Mouse (Mus musculus) embryonic facial prominence, embryonic 11.5 days (tissue): ENCODE measurements around the gene Ubiad1. TPM values are rescaled to one million over a fixed set of nuclear protein-coding genes. Genes with fewer than 3 reads are reported as not detected.

Experiments
- ATAC-seq: fragments of 200-750 bp; cut with Nextera tagmentation; replicated peaks from 2 replicates; pipeline ENCODE4 v1.8.0; 2017; ENCODE audit warnings: low read depth; ENCODE audit not compliant: insufficient number of reproducible peaks, low FRiP score, low TSS enrichment
- DNase-seq: peaks from one replicate; pipeline ENCODE4 v3.0.0-alpha.2; 2015; ENCODE audit warnings: low spot score
- H3K27ac ChIP-seq: fragments of 300-500 bp; sonication (generic); replicated peaks from 2 replicates; pipeline ENCODE4 v1.5.1; 2014; ENCODE audit warnings: mild to moderate bottlenecking, low read depth, low read length, control low read depth
- H3K27me3 ChIP-seq: fragments of 300-500 bp; sonication (generic); 2 replicates; pipeline ENCODE4 v1.6.1; 2014; ENCODE audit warnings: mild to moderate bottlenecking, low read length, moderate library complexity, mixed read lengths; ENCODE audit not compliant: control insufficient read depth, insufficient read depth
- H3K36me3 ChIP-seq: fragments of 300-500 bp; sonication (generic); replicated peaks from 2 replicates; pipeline ENCODE4 v1.6.1; 2014; ENCODE audit warnings: low read depth, mild to moderate bottlenecking, low read length, moderate library complexity, mixed read lengths; ENCODE audit not compliant: control insufficient read depth, insufficient read depth
- H3K4me1 ChIP-seq: fragments of 300-500 bp; sonication (generic); 2 replicates; pipeline ENCODE4 v1.6.1; 2014; ENCODE audit warnings: low read length, mixed read lengths; ENCODE audit not compliant: control insufficient read depth, insufficient read depth
- H3K4me2 ChIP-seq: fragments of 300-500 bp; sonication (generic); 2 replicates; pipeline ENCODE4 v1.6.1; 2014; ENCODE audit warnings: low read depth, mild to moderate bottlenecking, control low read depth, low read length, moderate library complexity
- H3K4me3 ChIP-seq: fragments of 300-500 bp; sonication (generic); 2 replicates; pipeline ENCODE4 v1.5.1; 2014; ENCODE audit warnings: low read depth, low read length, control low read depth
- H3K9ac ChIP-seq: fragments of 300-500 bp; sonication (generic); replicated peaks from 2 replicates; pipeline ENCODE4 v1.6.1; 2014; ENCODE audit warnings: mild to moderate bottlenecking, control low read depth, low read length
- H3K9me3 ChIP-seq: fragments of 300-500 bp; sonication (generic); replicated peaks from 2 replicates; pipeline ENCODE4 v1.6.1; 2016; ENCODE audit warnings: mild to moderate bottlenecking, low read length, inconsistent platforms, mixed read lengths; ENCODE audit not compliant: control insufficient read depth
- WGBS: fragments of 180-500 bp; shearing (Covaris S2); extraction: QIAGEN DNeasy Blood & Tissue Kit; methylation state at CpG from one replicate; pipeline ENCODE4 v1.1.7; 2014; 5-methylcytosine and 5-hydroxymethylcytosine counted together
- polyA plus RNA-seq: library from polyadenylated mRNA; unstranded; fragments of >200 nt; fragmentation: Nextera tagmentation; extraction: Ambion mirVana; gene quantifications from 2 replicates; pipeline ENCODE4 v1.2.1, GENCODE M21; 2014

Gene Ubiad1
- polyA plus RNA-seq, 1 experiment from 2014 or later, result 14.2 TPM

GRCm38 (mm10) chr4:148448179-148448852 is 3.7 kb upstream of the Ubiad1 start, which contains the start of gene Mtor:
TSS of gene Mtor (plus strand) at chr4:148448611.
- Histone ChIP-seq H3K4me3 (peak within 1 kb of the TSS; percentile 94), H3K4me1 (peaks cover 4% of the 10 kb centered on the region; the same call in 1 of the 2 replicates), H3K36me3 (peaks cover 2% of the 10 kb centered on the region; the same call in 1 of the 2 replicates), H3K9me3 (no peaks in the 10 kb centered on the region), H3K27ac (0 out of 2 replicates have a peak within 1 kb of the TSS, but pooled peaks have one; percentile 32), H3K9ac (peak within 1 kb of the TSS; percentile 87), H3K27me3 (no peaks in the 10 kb centered on the region), H3K4me2 (peak within 1 kb of the TSS; percentile 74)
- peak; percentile 98 for DNase-seq
- peak; percentile 95 for ATAC-seq
- WGBS, result under 1% methylated on average over 51 of the region's 56 CpGs

- Histone ChIP-seq H3K9ac (no peak overlapping the region), H3K4me2 (no peak overlapping the region), H3K4me1 (no peaks in the 10 kb centered on the region), H3K27ac (no peak overlapping the region), H3K27me3 (no peaks in the 10 kb centered on the region), H3K4me3 (no peak overlapping the region), H3K36me3 (no peaks in the 10 kb centered on the region), H3K9me3 (no peaks in the 10 kb centered on the region)
- no peak for DNase-seq
- WGBS, result 92% methylated on average over 7 of the region's 7 CpGs
- no peak for ATAC-seq
Observed at GRCm38 (mm10) chr4:148442598-148442997, 2.0 kb downstream of the Ubiad1 start.

- DNase-seq (no peak), ATAC-seq (no peak)
- no peak overlapping the region for H3K4me3 ChIP-seq
- H3K4me1 ChIP-seq, result no peaks in the 10 kb centered on the region
- H3K36me3 ChIP-seq, result no peaks in the 10 kb centered on the region
- 94% methylated on average over 5 of the region's 5 CpGs for WGBS
- no peak overlapping the region for H3K9ac ChIP-seq
- H3K9me3 ChIP-seq, result no peaks in the 10 kb centered on the region
- no peak overlapping the region for H3K4me2 ChIP-seq
- H3K27ac ChIP-seq, result no peak overlapping the region
- H3K27me3 ChIP-seq, result no peaks in the 10 kb centered on the region
Observed at GRCm38 (mm10) chr4:148441931-148442330, 2.6 kb downstream of the Ubiad1 start.

GRCm38 (mm10) chr4:148435657-148436330 is 8.8 kb downstream of the Ubiad1 start:
- Histone ChIP-seq H3K27ac (no peak overlapping the region), H3K27me3 (no peaks in the 10 kb centered on the region), H3K4me2 (no peak overlapping the region), H3K9me3 (no peaks in the 10 kb centered on the region), H3K4me1 (no peaks in the 10 kb centered on the region), H3K9ac (no peak overlapping the region), H3K4me3 (no peak overlapping the region), H3K36me3 (no peaks in the 10 kb centered on the region)
- DNase-seq, result peak; percentile 46
- WGBS, result 70% methylated on average over 6 of the region's 6 CpGs
- no peak; the same call in 1 of the 2 replicates for ATAC-seq

GRCm38 (mm10) chr4:148435106-148435505 is 9.5 kb downstream of the Ubiad1 start:
- Histone ChIP-seq H3K4me1 (no peaks in the 10 kb centered on the region), H3K27ac (no peak overlapping the region), H3K9me3 (no peaks in the 10 kb centered on the region), H3K27me3 (no peaks in the 10 kb centered on the region), H3K4me2 (no peak overlapping the region), H3K36me3 (no peaks in the 10 kb centered on the region), H3K9ac (no peak overlapping the region), H3K4me3 (no peak overlapping the region)
- DNase-seq (no peak), ATAC-seq (no peak)
- 83% methylated on average over 3 of the region's 3 CpGs for WGBS

- Histone ChIP-seq H3K4me3 (no peak overlapping the region), H3K4me2 (no peak overlapping the region), H3K27ac (no peak overlapping the region), H3K27me3 (no peaks in the 10 kb centered on the region), H3K9me3 (no peaks in the 10 kb centered on the region), H3K4me1 (no peaks in the 10 kb centered on the region), H3K36me3 (no peaks in the 10 kb centered on the region), H3K9ac (no peak overlapping the region)
- DNase-seq (no peak), ATAC-seq (no peak)
- 85% methylated on average over 4 of the region's 4 CpGs for WGBS
Observed at GRCm38 (mm10) chr4:148434554-148434953, 10.0 kb downstream of the Ubiad1 start.

GRCm38 (mm10) chr4:148433813-148434212 is 10.8 kb downstream of the Ubiad1 start:
- Histone ChIP-seq H3K4me3 (no peak overlapping the region), H3K36me3 (no peaks in the 10 kb centered on the region), H3K27ac (no peak overlapping the region), H3K27me3 (no peaks in the 10 kb centered on the region), H3K9me3 (no peaks in the 10 kb centered on the region), H3K4me2 (no peak overlapping the region), H3K4me1 (no peaks in the 10 kb centered on the region), H3K9ac (no peak overlapping the region)
- ATAC-seq (no peak), DNase-seq (no peak)
- WGBS, result 79% methylated on average over 5 of the region's 5 CpGs

- Histone ChIP-seq H3K4me2 (no peak overlapping the region), H3K9ac (no peak overlapping the region), H3K36me3 (no peaks in the 10 kb centered on the region), H3K27me3 (no peaks in the 10 kb centered on the region), H3K9me3 (no peaks in the 10 kb centered on the region), H3K4me1 (no peaks in the 10 kb centered on the region), H3K4me3 (no peak overlapping the region), H3K27ac (no peak overlapping the region)
- WGBS, result 78% methylated on average over 18 of the region's 18 CpGs
- DNase-seq (no peak), ATAC-seq (no peak)
Observed at GRCm38 (mm10) chr4:148433336-148433735, 11.2 kb downstream of the Ubiad1 start.
